Comparison of ENCODE assay signal across 12 mouse cellular contexts in the genomic region with DNA sequence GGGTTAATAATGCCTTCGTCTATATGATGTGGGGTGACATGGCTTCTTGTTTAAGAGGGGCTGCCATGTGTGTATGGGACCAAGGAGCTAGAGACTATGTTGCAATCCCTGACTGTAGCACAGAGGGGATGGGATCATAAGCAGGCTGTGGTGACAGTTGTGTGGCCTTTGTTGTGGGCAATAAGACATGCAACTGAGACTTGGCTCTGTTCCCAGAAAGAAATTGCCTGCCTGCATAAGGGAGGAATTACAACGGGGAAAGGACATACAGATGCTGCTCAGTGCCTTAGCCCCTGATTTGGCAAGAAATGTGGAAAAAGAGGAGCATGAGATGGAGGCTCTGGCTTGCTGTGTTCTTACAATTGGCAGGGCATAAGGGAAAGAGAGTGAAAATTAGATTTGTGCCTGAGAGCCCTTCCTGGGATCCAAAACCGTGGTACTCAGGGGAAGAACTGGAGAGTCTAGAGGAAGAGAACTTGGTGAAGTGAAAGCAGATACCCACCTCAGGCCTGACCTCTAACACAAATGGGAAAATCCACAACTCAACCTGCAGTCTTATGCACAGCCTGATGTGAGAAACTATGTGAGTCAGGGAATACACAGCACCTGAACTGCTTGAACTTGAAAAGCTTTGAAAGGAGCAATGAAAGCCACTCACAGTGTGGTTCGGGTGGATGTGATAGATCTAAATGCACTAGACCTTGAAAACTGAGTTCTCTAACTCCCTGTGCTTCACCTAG.
A peak's percentile ranks its signal among the peaks of the same experiment; 100 is the strongest.
DNase-seq lines count a peak whose midpoint lies in the region; ATAC-seq and TF ChIP-seq lines count a peak whose summit lies in the region.
"Had no signal": no experiment of that assay in that cellular context is flagged by ENCODE, and none has a peak within 500 bp of the region (broad histone marks: within the 10 kb centered on the region; RNA-seq: fewer than 3 reads in every experiment).

No protein-coding gene starts in this region.

- H3K4me2 ChIP-seq in neural tube, embryonic 11.5 days (ENCODE audit: low read depth) = no peak overlapping the region
- no peak overlapping the region for H3K4me2 ChIP-seq in hindbrain, postnatal 0 days (ENCODE audit: low read depth, low read length)
- H3K4me2 ChIP-seq: heart, embryonic 12.5 days had no signal

- no peak overlapping the region for H3K9ac ChIP-seq in neural tube, embryonic 11.5 days (ENCODE audit: low read length)
- no peak overlapping the region for H3K9ac ChIP-seq in hindbrain, postnatal 0 days (replicated peaks; ENCODE audit: low read length)
- H3K9ac ChIP-seq: heart, embryonic 12.5 days had no signal

- no peak overlapping the region for H3K4me3 ChIP-seq in neural tube, embryonic 11.5 days (ENCODE audit: low read depth, low read length)
- H3K4me3 ChIP-seq in hindbrain, postnatal 0 days (ENCODE audit: low read length) = no peak overlapping the region
- H3K4me3 ChIP-seq: heart, embryonic 12.5 days; megakaryocyte, embryonic 14.5 days had no signal

- peak; percentile 38; the same call in 1 of the 2 replicates for ATAC-seq in neural tube, embryonic 11.5 days (ENCODE audit: insufficient read depth, low FRiP score, low TSS enrichment)
- ATAC-seq in hindbrain, postnatal 0 days = peak; percentile 94

- TF ChIP-seq CTCF in hindbrain, postnatal 0 days (IDR thresholded peaks at IDR 0.05; ENCODE audit: low read depth) = no peak

- DNase-seq in heart, adult 11 months = peak; percentile 48
- DNase-seq in heart, postnatal 36 days = no peak
- DNase-seq in neural tube, embryonic 11.5 days (ENCODE audit: low spot score) = no peak
- no peak for DNase-seq in neural tube, embryonic 10.5 days (ENCODE audit: extremely low spot score, low spot score)
- DNase-seq in hindbrain, postnatal 0 days (ENCODE audit: low spot score) = peak; percentile 83
- DNase-seq in skeletal muscle tissue, adult 2 months (ENCODE audit: low read depth, low spot score) = peak; percentile 20
- DNase-seq in yolk sac, embryonic 10.5 days (ENCODE audit: low spot score) = no peak
- DNase-seq in left cerebral cortex, adult 8-10 months (ENCODE audit: low spot score in 2 of 2) = no peak
- DNase-seq: adrenal gland, postnatal 25 days; embryo, embryonic 11 days had no signal

- H3K4me1 ChIP-seq in neural tube, embryonic 11.5 days (ENCODE audit: control insufficient read depth, insufficient read depth, low read length) = no peaks in the 10 kb centered on the region
- no peaks in the 10 kb centered on the region for H3K4me1 ChIP-seq in hindbrain, postnatal 0 days (ENCODE audit: insufficient read depth, low read length)
- H3K4me1 ChIP-seq: megakaryocyte, embryonic 14.5 days had no signal

- H3K27ac ChIP-seq in neural tube, embryonic 11.5 days (ENCODE audit: low read depth, low read length) = no peak overlapping the region
- no peak overlapping the region for H3K27ac ChIP-seq in hindbrain, postnatal 0 days

- no peaks in the 10 kb centered on the region for H3K9me3 ChIP-seq in neural tube, embryonic 11.5 days (ENCODE audit: control insufficient read depth, low read length)
- no peaks in the 10 kb centered on the region for H3K9me3 ChIP-seq in hindbrain, postnatal 0 days (ENCODE audit: low read length)
- H3K9me3 ChIP-seq: heart, embryonic 12.5 days; megakaryocyte, embryonic 14.5 days had no signal

- WGBS in neural tube, embryonic 11.5 days = 76% methylated on average over 4 of the region's 4 CpGs
- WGBS in hindbrain, postnatal 0 days = 40% methylated on average over 4 of the region's 4 CpGs

- no peaks in the 10 kb centered on the region for H3K36me3 ChIP-seq in neural tube, embryonic 11.5 days (ENCODE audit: control insufficient read depth, insufficient read depth, low read length)
- no peaks in the 10 kb centered on the region for H3K36me3 ChIP-seq in hindbrain, postnatal 0 days (ENCODE audit: insufficient read depth, low read length)
- H3K36me3 ChIP-seq: heart, embryonic 12.5 days had no signal

- no peaks in the 10 kb centered on the region for H3K27me3 ChIP-seq in neural tube, embryonic 11.5 days (ENCODE audit: control insufficient read depth, insufficient read depth, low read length)
- H3K27me3 ChIP-seq in hindbrain, postnatal 0 days (ENCODE audit: insufficient read depth, low read length) = no peaks in the 10 kb centered on the region
- H3K27me3 ChIP-seq: heart, embryonic 12.5 days had no signal

- intact Hi-C loops in heart, postnatal 36 days (cut with DNase I) = no loop called here

Comparison
In these comparisons a context has a peak if more than half of its experiments do, and no peak if none do; other contexts are left out.
1. DNase-seq: peak in heart, adult 11 months (single experiment), hindbrain, postnatal 0 days (single experiment) and skeletal muscle tissue, adult 2 months (single experiment); none in heart, postnatal 36 days (0 of 2), neural tube, embryonic 11.5 days (single experiment), neural tube, embryonic 10.5 days (single experiment), yolk sac, embryonic 10.5 days (single experiment) and left cerebral cortex, adult 8-10 months (0 of 2).